ENCODE assay signal across 9 mouse cellular contexts in genomic region chr17:88303991-88304390, GRCm38 (mm10).
A peak's percentile ranks its signal among the peaks of the same experiment; 100 is the strongest.
DNase-seq lines count a peak whose midpoint lies in the region; ATAC-seq and TF ChIP-seq lines count a peak whose summit lies in the region.
"Had no signal": no experiment of that assay in that cellular context is flagged by ENCODE, and none has a peak within 500 bp of the region (broad histone marks: within the 10 kb centered on the region; RNA-seq: fewer than 3 reads in every experiment).

No protein-coding gene starts in this region.

- H3K4me3 ChIP-seq in embryonic facial prominence, embryonic 14.5 days (ENCODE audit: low read depth, low read length), result no peak overlapping the region
- no peak overlapping the region for H3K4me3 ChIP-seq in embryonic facial prominence, embryonic 10.5 days
- H3K4me3 ChIP-seq in intestine, postnatal 0 days (ENCODE audit: low read depth, low read length), result no peak overlapping the region
- no peak overlapping the region for H3K4me3 ChIP-seq in hindbrain, embryonic 13.5 days
- H3K4me3 ChIP-seq: heart, embryonic 13.5 days had no signal

- no peak overlapping the region for H3K4me2 ChIP-seq in embryonic facial prominence, embryonic 14.5 days (ENCODE audit: low read depth, low read length)
- H3K4me2 ChIP-seq in intestine, postnatal 0 days (replicated peaks; ENCODE audit: low read depth), result no peak overlapping the region
- H3K4me2 ChIP-seq in hindbrain, embryonic 13.5 days, result no peak overlapping the region
- H3K4me2 ChIP-seq: heart, embryonic 13.5 days had no signal

- no peak overlapping the region for H3K9ac ChIP-seq in embryonic facial prominence, embryonic 14.5 days (ENCODE audit: low read depth, low read length)
- H3K9ac ChIP-seq in intestine, postnatal 0 days (ENCODE audit: low read depth, low read length), result no peak overlapping the region
- no peak overlapping the region for H3K9ac ChIP-seq in hindbrain, embryonic 13.5 days
- H3K9ac ChIP-seq: heart, embryonic 13.5 days had no signal

- no peaks in the 10 kb centered on the region for H3K27me3 ChIP-seq in embryonic facial prominence, embryonic 14.5 days (replicated peaks; ENCODE audit: control insufficient read depth, insufficient read depth, low read length)
- H3K27me3 ChIP-seq in embryonic facial prominence, embryonic 10.5 days (replicated peaks; ENCODE audit: low read depth, poor library complexity, severe bottlenecking), result no peaks in the 10 kb centered on the region
- H3K27me3 ChIP-seq in intestine, postnatal 0 days (replicated peaks; ENCODE audit: control insufficient read depth, insufficient read depth, low read length), result no peaks in the 10 kb centered on the region
- no peaks in the 10 kb centered on the region for H3K27me3 ChIP-seq in hindbrain, embryonic 13.5 days
- H3K27me3 ChIP-seq: heart, embryonic 13.5 days had no signal

- H3K4me1 ChIP-seq in embryonic facial prominence, embryonic 14.5 days (ENCODE audit: control insufficient read depth, insufficient read depth, low read length), result no peaks in the 10 kb centered on the region
- 0 out of 2 replicates have a peak, but pooled peaks cover 6% of the 10 kb centered on the region for H3K4me1 ChIP-seq in embryonic facial prominence, embryonic 10.5 days
- no peaks in the 10 kb centered on the region for H3K4me1 ChIP-seq in intestine, postnatal 0 days (replicated peaks; ENCODE audit: control insufficient read depth, insufficient read depth, low read length)
- H3K4me1 ChIP-seq in hindbrain, embryonic 13.5 days (replicated peaks), result no peaks in the 10 kb centered on the region
- H3K4me1 ChIP-seq: heart, embryonic 13.5 days had no signal

- 63% methylated on average over 2 of the region's 2 CpGs for WGBS in embryonic facial prominence, embryonic 14.5 days
- 58% methylated on average over 2 of the region's 2 CpGs for WGBS in embryonic facial prominence, embryonic 10.5 days
- WGBS in intestine, postnatal 0 days, result 54% methylated on average over 2 of the region's 2 CpGs
- WGBS in hindbrain, embryonic 13.5 days, result 62% methylated on average over 2 of the region's 2 CpGs

- H3K27ac ChIP-seq in embryonic facial prominence, embryonic 14.5 days (replicated peaks; ENCODE audit: low read depth, low read length), result no peak overlapping the region
- H3K27ac ChIP-seq in embryonic facial prominence, embryonic 10.5 days (replicated peaks), result no peak overlapping the region
- H3K27ac ChIP-seq in intestine, postnatal 0 days (ENCODE audit: low read depth, low read length), result no peak overlapping the region
- H3K27ac ChIP-seq in hindbrain, embryonic 13.5 days, result no peak overlapping the region
- H3K27ac ChIP-seq: heart, embryonic 13.5 days had no signal

- H3K9me3 ChIP-seq in embryonic facial prominence, embryonic 14.5 days (ENCODE audit: control insufficient read depth, low read length), result 0 out of 2 replicates have a peak, but pooled peaks cover 5% of the 10 kb centered on the region
- H3K9me3 ChIP-seq in embryonic facial prominence, embryonic 10.5 days, result peaks cover 5% of the 10 kb centered on the region; the same call in 1 of the 2 replicates
- no peaks in the 10 kb centered on the region for H3K9me3 ChIP-seq in intestine, postnatal 0 days (ENCODE audit: control insufficient read depth)
- H3K9me3 ChIP-seq in hindbrain, embryonic 13.5 days, result no peaks in the 10 kb centered on the region
- H3K9me3 ChIP-seq: heart, embryonic 13.5 days had no signal

- peak; percentile 73 for TF ChIP-seq CTCF in intestine, postnatal 0 days (IDR thresholded peaks at IDR 0.05; ENCODE audit: low read depth)

- peak; percentile 10 for DNase-seq in embryonic facial prominence, embryonic 14.5 days (ENCODE audit: low spot score)
- DNase-seq in embryonic facial prominence, embryonic 10.5 days (ENCODE audit: low spot score), result no peak
- DNase-seq in 3134 (ENCODE audit: extremely low read depth, insufficient read length, low spot score), result peak; percentile 13
- peak; percentile 72 for DNase-seq in adrenal gland, postnatal 10 days
- peak; percentile 23 for DNase-seq in ovary, postnatal 14 days (ENCODE audit: low spot score)

- ATAC-seq in embryonic facial prominence, embryonic 14.5 days (ENCODE audit: low read depth), result no peak
- ATAC-seq in intestine, postnatal 0 days, result no peak
- ATAC-seq in hindbrain, embryonic 13.5 days (ENCODE audit: low FRiP score), result no peak
- ATAC-seq in megakaryocyte, adult 5-6 weeks (ENCODE audit: poor library complexity, severe bottlenecking), result no peak

- no peaks in the 10 kb centered on the region for H3K36me3 ChIP-seq in embryonic facial prominence, embryonic 14.5 days (ENCODE audit: control insufficient read depth, insufficient read depth, low read length)
- H3K36me3 ChIP-seq in embryonic facial prominence, embryonic 10.5 days (replicated peaks), result no peaks in the 10 kb centered on the region
- H3K36me3 ChIP-seq in intestine, postnatal 0 days (ENCODE audit: control insufficient read depth, insufficient read depth), result no peaks in the 10 kb centered on the region
- no peaks in the 10 kb centered on the region for H3K36me3 ChIP-seq in hindbrain, embryonic 13.5 days
- H3K36me3 ChIP-seq: heart, embryonic 13.5 days had no signal
